Mouse (Mus musculus) olfactory bulb, adult 2 months (tissue): ENCODE measurements at regions not wholly inside any gene's neighbourhood (a gene's known extent, or its start where the extent isn't known, plus 50 kb on each side); places are given as distances from the start of the nearest gene placed in this dataset.

Source experiments
- CTCF ChIP-seq: fragments of 200-500 bp; IDR thresholded peaks from 2 replicates; pipeline ENCODE4 v1.5.1; 2012; ENCODE audit warnings: low read depth, mild to moderate bottlenecking, low read length, moderate library complexity; ENCODE audit not compliant: insufficient read depth
- POLR2A ChIP-seq: fragments of 200-500 bp; IDR thresholded peaks from 2 replicates; pipeline ENCODE4 v1.6.1; 2012; ENCODE audit warnings: mild to moderate bottlenecking, low read depth, low read length, moderate library complexity; ENCODE audit not compliant: insufficient read depth

GRCm38 (mm10) chr3:119875061-119875460 is 90.8 kb upstream of the Ptbp2 start:
- no peak for TF ChIP-seq CTCF
- TF ChIP-seq POLR2A: no peak
